Mouse (Mus musculus): ENCODE measurements around the gene Ly6g5c. TPM values are rescaled to one million over a fixed set of nuclear protein-coding genes. Genes with fewer than 3 reads are reported as not detected.

The Ly6g5c gene
- total and polyA plus RNA-seq, 3 experiments: not detected

DNA sequence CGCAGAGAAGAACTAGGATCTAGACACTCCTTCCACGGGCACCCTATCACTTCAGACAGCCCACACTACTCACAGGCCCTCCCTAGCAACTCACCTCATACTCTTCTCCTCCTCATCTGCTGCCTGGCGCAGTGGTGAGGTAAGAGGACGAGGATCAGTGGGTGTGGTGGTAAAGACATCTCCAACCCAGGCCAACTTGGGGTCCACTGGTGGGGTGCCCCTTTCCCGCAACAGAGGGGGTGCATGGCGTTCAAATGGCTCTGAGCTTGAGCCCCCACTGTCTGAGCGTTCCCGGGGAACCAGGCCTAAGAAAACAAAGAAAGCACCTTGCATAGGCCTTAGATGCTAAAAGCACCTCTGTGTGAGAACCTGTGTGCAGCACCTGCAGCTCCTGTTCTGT, 49.2 kb downstream of the Ly6g5c start:
- Histone ChIP-seq H3K9me3 (replicated peaks; ENCODE audit: low read length) (no peaks in the 10 kb centered on the region), H3K36me3 (replicated peaks in 1 of 2; ENCODE audit: control insufficient read depth in 1 of 2, insufficient read depth in 1 of 2, low read length in 1 of 2) (peaks cover 98 to 100% of the 10 kb centered on the region in 2 experiments), H3K9ac (ENCODE audit: insufficient read depth, low read depth) (no peak overlapping the region), H3K27me3 (replicated peaks) (no peaks in the 10 kb centered on the region), H3K4me1 (ENCODE audit: control insufficient read depth in 1 of 2, insufficient read depth in 2 of 2) (peaks cover 0 to 18% of the 10 kb centered on the region in 2 experiments; a peak in 2 of 4 replicates), H3K79me2 (replicated peaks; ENCODE audit: control insufficient read depth, extremely low read depth, insufficient read depth, poor library complexity, severe bottlenecking) (peaks cover 44% of the 10 kb centered on the region), H3K4me2 (ENCODE audit: insufficient read depth, low read depth, poor library complexity, severe bottlenecking) (no peak overlapping the region), H3K27ac (ENCODE audit: insufficient read depth, low read depth) (no peak overlapping the region), H3K4me3 (replicated peaks in 1 of 3; ENCODE audit: low read depth in 2 of 3, low read length in 2 of 3, poor library complexity in 1 of 3) (no peak overlapping the region)
- DNase-seq (ENCODE audit: extremely low read depth): no peak
- dilution Hi-C loops (cut with MboI; ENCODE audit: extremely low pct_ligation_motif_present, extremely low pct_unique_long_range_greater_than_20kb, low sequenced_read_pairs): no loop called here
- TF ChIP-seq ELF1 (IDR thresholded peaks at IDR 0.05; ENCODE audit: low read depth, low read length): no peak
- TF ChIP-seq GABPA (IDR thresholded peaks at IDR 0.05; ENCODE audit: insufficient replicate concordance, low read depth, low read length): no peak
- TF ChIP-seq NELFE (IDR thresholded peaks at IDR 0.05; ENCODE audit: low read depth, low read length): no peak
- no peak for TF ChIP-seq CHD2 (IDR thresholded peaks at IDR 0.05; ENCODE audit: low read length)
- in situ Hi-C loops (cut with MboI; ENCODE audit: low pct_ligation_motif_present, low pct_unique_long_range_greater_than_20kb, low sequenced_read_pairs): no loop called here

GRCm38 (mm10) chr17:35157661-35158175, 49.6 kb downstream of the Ly6g5c start:
- H3K27me3 ChIP-seq (replicated peaks): no peaks in the 10 kb centered on the region
- in situ Hi-C loops (cut with MboI; ENCODE audit: low pct_ligation_motif_present, low pct_unique_long_range_greater_than_20kb, low sequenced_read_pairs) (no loop called here), dilution Hi-C loops (cut with MboI; ENCODE audit: extremely low pct_ligation_motif_present, extremely low pct_unique_long_range_greater_than_20kb, low sequenced_read_pairs) (no loop called here)
- peaks cover 48% of the 10 kb centered on the region for H3K79me2 ChIP-seq (replicated peaks; ENCODE audit: control insufficient read depth, extremely low read depth, insufficient read depth, poor library complexity, severe bottlenecking)
- no peak overlapping the region for H3K4me3 ChIP-seq (replicated peaks in 1 of 3; ENCODE audit: low read depth in 2 of 3, low read length in 2 of 3, poor library complexity in 1 of 3)
- H3K9me3 ChIP-seq (replicated peaks; ENCODE audit: low read length): no peaks in the 10 kb centered on the region
- H3K4me2 ChIP-seq (ENCODE audit: insufficient read depth, low read depth, poor library complexity, severe bottlenecking): no peak overlapping the region
- peaks cover 0 to 22% of the 10 kb centered on the region in 2 experiments; a peak in 2 of 4 replicates for H3K4me1 ChIP-seq (ENCODE audit: control insufficient read depth in 1 of 2, insufficient read depth in 2 of 2)
- no peak for TF ChIP-seq CHD1 (IDR thresholded peaks at IDR 0.05; ENCODE audit: low read depth, low read length)
- no peak for TF ChIP-seq TCF12 (IDR thresholded peaks at IDR 0.05; ENCODE audit: low read depth, low read length)
- no peak for TF ChIP-seq MAX (IDR thresholded peaks at IDR 0.05; ENCODE audit: low read length)
- TF ChIP-seq JUN (IDR thresholded peaks at IDR 0.05; ENCODE audit: insufficient read depth, low read depth, low read length): no peak
- TF ChIP-seq MEF2A (IDR thresholded peaks at IDR 0.05; ENCODE audit: borderline replicate concordance, low read depth, low read length): no peak
- no peak for TF ChIP-seq BHLHE40 (IDR thresholded peaks at IDR 0.05; ENCODE audit: low read depth, low read length)
- no peak for TF ChIP-seq TBP (conservative IDR thresholded peaks at IDR 0.05; ENCODE audit: low read depth, low read length)
- TF ChIP-seq ZC3H11A (IDR thresholded peaks at IDR 0.05; ENCODE audit: low read depth, low read length): no peak
- TF ChIP-seq EP300 (IDR thresholded peaks at IDR 0.05; ENCODE audit: low read length): no peak
- TF ChIP-seq NRF1 (IDR thresholded peaks at IDR 0.05; ENCODE audit: low read depth, low read length): no peak
- TF ChIP-seq GABPA (IDR thresholded peaks at IDR 0.05; ENCODE audit: insufficient replicate concordance, low read depth, low read length): no peak
- no peak for TF ChIP-seq HCFC1 (IDR thresholded peaks at IDR 0.05; ENCODE audit: low read depth, low read length)
- no peak for TF ChIP-seq RAD21 (IDR thresholded peaks at IDR 0.05; ENCODE audit: low read depth, low read length)
- TF ChIP-seq ELF1 (IDR thresholded peaks at IDR 0.05; ENCODE audit: low read depth, low read length): no peak
- no peak for TF ChIP-seq POLR2AphosphoS2 (IDR thresholded peaks at IDR 0.05; ENCODE audit: low read depth, low read length)
- TF ChIP-seq NELFE (IDR thresholded peaks at IDR 0.05; ENCODE audit: low read depth, low read length): no peak
- TF ChIP-seq IRF4 (IDR thresholded peaks at IDR 0.05; ENCODE audit: low read depth, low read length): no peak
- no peak for TF ChIP-seq ZKSCAN1 (IDR thresholded peaks at IDR 0.05; ENCODE audit: borderline replicate concordance, low read depth, low read length)
- TF ChIP-seq JUND (conservative IDR thresholded peaks at IDR 0.05; ENCODE audit: low read depth, low read length): no peak
- TF ChIP-seq POLR2A (IDR thresholded peaks at IDR 0.05; ENCODE audit: low read depth, low read length): no peak; the same call in 1 of the 2 replicates
- no peak overlapping the region for H3K27ac ChIP-seq (ENCODE audit: insufficient read depth, low read depth)
- no peak for DNase-seq (ENCODE audit: extremely low read depth)
- peaks cover 93 to 100% of the 10 kb centered on the region in 2 experiments for H3K36me3 ChIP-seq (replicated peaks in 1 of 2; ENCODE audit: control insufficient read depth in 1 of 2, insufficient read depth in 1 of 2, low read length in 1 of 2)
- H3K9ac ChIP-seq (ENCODE audit: insufficient read depth, low read depth): no peak overlapping the region
